Mouse (Mus musculus): Measurements from ENCODE around the gene Hsd17b2. TPM values are rescaled to one million over a fixed set of nuclear protein-coding genes. Genes with fewer than 3 reads are reported as not detected.
"Not testable (repeated sequence)": the region's sequence is repeated elsewhere in the genome, so short reads cannot be mapped to it uniquely, and the experiment has no call there.

Hsd17b2 gene
- total RNA-seq, 2 experiments from 2014 or later = not detected

DNA sequence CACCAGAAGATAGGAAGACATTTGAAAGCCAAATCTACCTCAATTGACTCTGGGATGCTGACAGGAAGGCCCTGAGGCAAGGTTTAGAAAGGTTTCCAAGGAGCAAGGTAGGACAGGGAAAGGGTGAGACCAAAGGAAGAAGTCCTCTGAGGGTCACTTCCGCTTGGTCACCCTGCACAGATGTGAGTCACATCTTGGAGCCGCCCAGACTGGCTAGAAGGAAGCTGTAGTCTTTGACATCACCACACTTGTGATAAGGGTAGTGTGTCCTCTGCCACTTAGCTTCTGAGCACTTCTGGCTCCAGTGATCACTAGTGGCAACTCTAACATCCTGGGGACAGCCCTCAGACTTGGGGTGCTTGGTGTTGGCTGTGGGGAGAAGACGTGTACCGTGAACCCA lies 4.4 kb downstream of the Hsd17b2 start:
- no peak for DNase-seq (ENCODE audit: low spot score)
- intact Hi-C loops (cut with DNase I) = no loop called here

- intact Hi-C loops (cut with DNase I) = no loop called here
- DNase-seq (ENCODE audit: low spot score) = no peak
Measured at GRCm38 (mm10) chr8:117712226-117712625, 10.5 kb downstream of the Hsd17b2 start.

GRCm38 (mm10) chr8:117714604-117715003 lies 12.9 kb downstream of the Hsd17b2 start:
- intact Hi-C loops (cut with DNase I) = no loop called here
- DNase-seq (ENCODE audit: low spot score) = no peak

DNA sequence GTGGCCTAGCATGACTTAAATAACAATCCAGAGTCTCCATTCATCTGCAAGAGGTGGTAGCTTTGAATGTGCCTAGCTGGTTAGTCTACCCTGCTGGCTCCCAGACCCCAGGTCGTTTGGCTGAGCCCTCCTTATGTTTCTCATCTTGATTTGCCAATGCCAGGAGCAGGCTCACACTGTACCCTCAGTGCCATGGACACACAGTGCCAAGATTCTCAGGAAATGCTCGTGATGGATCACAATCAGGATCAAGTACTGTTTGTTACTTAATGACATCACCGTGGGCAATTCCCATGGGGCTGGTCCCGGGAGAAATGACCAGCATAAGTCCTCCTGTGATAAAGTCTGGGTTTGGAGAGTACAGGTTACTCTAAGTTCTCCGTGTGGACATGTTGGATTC lies 14.2 kb downstream of the Hsd17b2 start:
- intact Hi-C loops (cut with DNase I) = no loop called here
- DNase-seq (ENCODE audit: low spot score) = no peak

DNA sequence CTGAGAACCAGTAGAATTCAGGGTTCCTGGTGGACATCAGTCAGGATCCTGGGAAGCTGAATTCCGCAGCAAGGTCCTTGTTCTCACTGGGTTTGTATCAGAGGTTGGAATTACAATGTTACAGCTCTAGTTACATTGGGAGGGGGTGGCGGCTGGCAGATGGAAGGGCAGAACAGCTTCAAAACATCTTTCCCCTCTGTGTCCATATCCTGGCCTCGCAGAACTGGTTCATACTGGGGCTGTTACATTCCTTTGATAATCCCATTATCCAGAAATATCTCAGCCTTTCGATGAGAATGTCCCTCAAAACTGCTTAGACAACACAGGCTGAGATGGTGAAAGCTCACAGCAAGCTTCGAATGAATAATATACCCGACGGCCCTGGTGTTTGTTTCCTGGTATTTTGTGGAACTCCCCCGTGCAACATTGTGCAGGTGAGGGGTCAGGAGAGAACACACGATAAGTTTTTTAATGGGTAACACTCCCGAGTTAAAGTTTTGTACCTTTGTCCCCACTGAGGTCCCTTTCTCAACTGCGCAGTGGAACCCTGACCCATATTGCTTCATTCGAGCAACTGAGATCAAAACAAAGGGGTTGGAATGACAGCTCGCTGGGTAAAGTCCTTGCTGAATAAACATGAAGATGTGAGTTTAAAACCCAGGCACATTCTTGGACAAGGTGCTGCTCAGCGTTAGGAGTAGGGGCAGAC lies 16.6 kb downstream of the Hsd17b2 start:
- intact Hi-C loops (cut with DNase I) = no loop called here
- DNase-seq (ENCODE audit: low spot score) = no peak

- intact Hi-C loops (cut with DNase I) = no loop called here
- no peak for DNase-seq (ENCODE audit: low spot score)
Measured at GRCm38 (mm10) chr8:117726467-117726866, 24.8 kb downstream of the Hsd17b2 start.

- DNase-seq (ENCODE audit: low spot score) = no peak
- intact Hi-C loops (cut with DNase I) = no loop called here
Measured at GRCm38 (mm10) chr8:117727561-117727960, 25.9 kb downstream of the Hsd17b2 start.

- intact Hi-C loops (cut with DNase I) = no loop called here
- no peak for DNase-seq (ENCODE audit: low spot score)
Measured at GRCm38 (mm10) chr8:117728234-117728633, 26.5 kb downstream of the Hsd17b2 start.

DNA sequence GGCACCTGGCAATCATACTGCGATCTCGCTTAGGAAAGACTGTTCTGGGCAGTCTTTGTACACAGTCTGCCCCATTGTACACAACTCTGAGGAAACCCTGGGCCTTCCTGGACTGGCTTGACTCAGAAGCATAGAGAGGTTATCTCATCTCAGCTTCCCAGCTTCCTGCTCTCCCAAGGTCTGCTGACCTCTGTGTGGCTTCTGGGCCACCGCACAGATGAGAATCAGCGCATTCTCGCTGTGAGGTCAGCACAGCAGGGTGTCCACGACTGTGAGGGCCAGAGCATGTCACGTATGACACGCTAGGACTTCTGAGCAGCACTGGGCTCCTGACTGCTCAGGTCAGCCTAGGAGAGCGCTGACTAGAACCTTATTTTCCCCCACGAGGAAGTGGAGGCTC lies 29.3 kb downstream of the Hsd17b2 start:
- intact Hi-C loops (cut with DNase I) = no loop called here
- DNase-seq (ENCODE audit: low spot score) = no peak

- intact Hi-C loops (cut with DNase I) = no loop called here
Measured at GRCm38 (mm10) chr8:117736657-117737175, 35.0 kb downstream of the Hsd17b2 start.

DNA sequence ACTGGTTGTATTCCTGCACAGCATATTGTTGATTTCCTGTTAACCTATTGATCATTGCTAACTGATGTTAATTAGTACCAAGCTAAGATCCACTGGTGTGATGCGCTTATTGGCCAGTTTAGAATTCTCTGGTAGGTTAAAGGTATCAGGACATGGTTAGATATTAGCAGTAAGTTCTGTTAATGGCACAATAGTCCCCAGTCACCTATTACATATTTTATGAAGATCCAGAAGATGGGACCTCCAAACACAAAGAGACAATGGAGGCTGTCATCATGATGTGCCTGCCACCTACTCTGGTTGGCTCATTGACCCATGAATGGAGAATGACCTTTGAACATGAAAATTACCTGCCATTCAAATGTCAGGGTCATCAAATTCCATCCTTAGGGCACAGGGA lies 36.5 kb downstream of the Hsd17b2 start:
- intact Hi-C loops (cut with DNase I); DNase-seq (ENCODE audit: low spot score): not testable (repeated sequence)

More at GRCm38 (mm10) chr8:117736657-117737175, 35.0 kb downstream of the Hsd17b2 start:
- DNase-seq (ENCODE audit: low spot score) = no peak

DNA sequence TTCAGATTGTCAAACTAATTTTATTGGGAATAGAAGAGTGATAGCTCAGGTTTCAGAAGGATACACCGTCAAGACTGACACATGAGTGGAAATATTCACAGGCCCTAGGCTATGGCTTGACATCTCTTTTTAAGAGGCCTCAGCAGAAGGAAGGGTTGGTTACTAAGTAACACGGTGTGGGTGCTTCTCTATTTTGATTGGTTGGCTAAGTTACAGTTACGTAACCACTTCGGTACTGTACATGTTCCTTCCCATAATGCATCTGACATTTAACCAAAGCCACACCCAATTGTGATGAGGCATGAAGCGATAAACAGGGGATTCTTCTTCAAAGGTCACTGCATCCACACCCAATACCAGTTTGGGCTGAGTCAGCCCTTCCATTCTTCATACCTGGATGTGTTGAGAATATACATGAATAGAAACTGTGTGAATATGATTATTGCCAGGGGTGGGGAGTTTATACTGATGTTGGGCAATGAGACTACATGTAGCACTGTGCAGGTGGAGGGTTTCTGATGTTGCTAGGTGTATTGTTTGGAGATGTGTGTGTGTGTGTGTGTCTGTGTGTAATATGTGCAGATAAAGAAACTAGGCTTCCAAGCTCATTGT lies 38.8 kb downstream of the Hsd17b2 start:
- DNase-seq (ENCODE audit: low spot score) = no peak
- intact Hi-C loops (cut with DNase I) = no loop called here

GRCm38 (mm10) chr8:117742431-117743012 lies 40.8 kb downstream of the Hsd17b2 start:
- DNase-seq (ENCODE audit: low spot score) = no peak
- intact Hi-C loops (cut with DNase I) = no loop called here

DNA sequence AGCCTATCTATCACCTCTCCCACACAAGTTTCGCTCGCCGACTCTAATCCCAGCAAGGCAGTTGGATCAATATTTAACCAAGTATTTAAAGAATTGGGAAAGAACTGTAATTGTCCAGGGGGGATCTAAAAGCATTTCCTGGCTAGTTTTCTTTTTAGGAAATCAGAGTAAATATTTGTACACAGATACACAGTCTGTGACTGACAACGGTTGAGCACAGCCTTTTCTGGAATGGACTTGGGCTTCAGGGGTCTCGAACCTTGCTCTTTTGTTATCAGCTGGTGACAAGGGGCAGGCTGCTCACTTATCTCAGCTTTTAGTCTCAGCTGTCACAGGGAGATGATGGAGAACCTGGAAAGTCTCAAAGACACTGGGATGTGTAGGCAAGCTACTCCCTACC lies 44.9 kb downstream of the Hsd17b2 start:
- intact Hi-C loops (cut with DNase I) = no loop called here
- DNase-seq (ENCODE audit: low spot score) = no peak

- DNase-seq (ENCODE audit: low spot score) = no peak
- intact Hi-C loops (cut with DNase I) = no loop called here
Measured at GRCm38 (mm10) chr8:117747428-117747827, 45.7 kb downstream of the Hsd17b2 start.

DNA sequence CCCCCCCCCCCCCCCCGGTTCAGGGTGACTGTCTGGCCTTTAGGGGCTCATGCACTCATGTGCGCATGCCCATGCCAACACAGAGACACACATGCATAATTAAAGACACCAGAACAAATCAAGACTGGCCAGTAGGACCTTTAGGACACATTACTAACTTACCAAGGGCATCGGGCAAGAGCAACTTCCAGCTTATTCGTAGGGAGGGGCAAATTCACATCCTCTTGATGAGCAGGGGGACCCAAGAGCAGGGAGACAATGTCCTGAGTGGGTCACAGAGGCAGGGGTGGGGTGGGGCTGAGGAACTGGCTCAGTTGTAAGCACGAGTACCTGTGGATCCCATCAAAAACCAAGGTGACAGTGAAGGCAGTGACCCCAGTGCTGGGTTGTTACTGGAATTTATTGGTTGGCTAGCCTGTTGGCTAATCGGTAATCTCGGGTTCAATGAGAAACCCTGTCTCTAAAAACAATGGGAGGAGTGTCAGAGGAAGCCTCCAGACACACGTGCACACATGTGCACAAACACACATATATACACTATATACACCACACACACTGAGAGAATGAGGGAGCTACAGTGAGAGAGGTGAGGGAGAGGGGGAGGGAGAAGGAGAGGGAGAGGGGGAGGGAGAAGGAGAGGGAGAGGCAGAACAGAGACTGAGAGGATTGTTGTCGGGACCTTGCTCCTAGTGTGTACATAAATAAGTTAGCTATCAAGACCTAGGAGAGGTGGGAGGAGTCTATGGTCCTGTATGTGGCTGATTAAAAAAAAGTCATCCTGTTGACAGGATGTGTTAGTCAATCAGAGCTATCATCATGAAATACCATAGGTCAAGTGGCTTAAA lies 46.4 kb downstream of the Hsd17b2 start:
- no peak for DNase-seq (ENCODE audit: low spot score)
- intact Hi-C loops (cut with DNase I) = no loop called here

GRCm38 (mm10) chr8:117749436-117749835 lies 47.7 kb downstream of the Hsd17b2 start:
- intact Hi-C loops (cut with DNase I) = no loop called here
- no peak for DNase-seq (ENCODE audit: low spot score)

- intact Hi-C loops (cut with DNase I) = no loop called here
Measured at GRCm38 (mm10) chr8:117757900-117758299, 56.2 kb downstream of the Hsd17b2 start.

GRCm38 (mm10) chr8:117762776-117763175 lies 61.1 kb downstream of the Hsd17b2 start:
- intact Hi-C loops (cut with DNase I) = no loop called here
- DNase-seq (ENCODE audit: low spot score) = no peak

More at GRCm38 (mm10) chr8:117757900-117758299, 56.2 kb downstream of the Hsd17b2 start:
- DNase-seq (ENCODE audit: low spot score) = no peak

- intact Hi-C loops (cut with DNase I) = no loop called here
- no peak for DNase-seq (ENCODE audit: low spot score)
Measured at GRCm38 (mm10) chr8:117764625-117765024, 62.9 kb downstream of the Hsd17b2 start.
